Mouse (Mus musculus): ENCODE measurements around the gene Cd247.

Cd247 gene

GRCm38 (mm10) chr1:165874645-165875044 is 86.2 kb downstream of the Cd247 start:
- in situ Hi-C loops (cut with MboI; ENCODE audit: unreplicated experiment in 2 of 2) = no loop called here

- in situ Hi-C loops (cut with MboI; ENCODE audit: unreplicated experiment in 2 of 2) = no loop called here
Observed at GRCm38 (mm10) chr1:165875520-165876284, 87.2 kb downstream of the Cd247 start.

- in situ Hi-C loops (cut with MboI; ENCODE audit: unreplicated experiment in 2 of 2) = no loop called here
Observed at GRCm38 (mm10) chr1:165878751-165879150, 90.3 kb downstream of the Cd247 start.

- in situ Hi-C loops (cut with MboI; ENCODE audit: unreplicated experiment in 2 of 2) = loop anchor here in 1 of 2 experiments (5.0 kb wide), 1 partner anchor 40 kb away; no protein-coding TSS in a partner anchor
Observed at GRCm38 (mm10) chr1:165882146-165882900, 93.8 kb downstream of the Cd247 start.

DNA sequence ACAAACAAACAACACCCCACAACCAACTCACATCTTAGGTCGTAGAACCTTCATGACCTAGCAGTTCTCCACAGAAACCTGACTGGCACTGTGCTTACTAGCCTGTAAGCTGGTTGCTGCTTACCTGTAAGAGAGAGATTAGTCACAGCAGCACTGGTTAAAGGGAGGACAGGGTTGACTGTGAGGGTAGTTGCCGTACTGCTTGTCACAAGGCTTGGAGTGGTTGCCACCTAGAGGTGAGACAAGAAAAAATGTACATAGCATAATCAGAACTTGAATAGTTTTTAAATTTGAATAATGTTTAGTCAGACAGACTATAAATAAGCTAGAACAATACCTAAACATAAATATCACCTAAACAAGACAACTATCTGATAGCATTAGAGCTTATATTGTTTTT is 103.2 kb downstream of the Cd247 start:
- in situ Hi-C loops (cut with MboI; ENCODE audit: unreplicated experiment in 2 of 2) = no loop called here

DNA sequence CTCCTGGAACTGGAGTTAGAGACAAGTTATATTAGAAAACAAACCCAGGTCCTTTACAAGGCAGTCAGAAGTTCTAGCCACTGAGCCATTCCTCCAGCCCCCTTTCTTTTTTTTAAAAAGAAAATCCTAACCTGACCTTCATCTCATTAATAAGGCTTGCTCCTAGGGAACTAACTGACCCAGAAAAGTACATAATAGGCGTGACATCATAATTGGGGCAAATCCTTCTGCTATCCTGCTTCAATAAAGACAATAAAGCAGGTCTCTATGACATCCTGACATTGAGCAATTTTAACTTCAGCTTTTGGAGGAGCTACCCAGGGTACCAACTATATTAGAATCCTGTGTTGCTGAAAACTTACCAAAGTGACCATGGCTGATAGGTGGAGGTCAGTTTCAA is 115.1 kb downstream of the Cd247 start:
- in situ Hi-C loops (cut with MboI; ENCODE audit: unreplicated experiment in 2 of 2) = no loop called here

DNA sequence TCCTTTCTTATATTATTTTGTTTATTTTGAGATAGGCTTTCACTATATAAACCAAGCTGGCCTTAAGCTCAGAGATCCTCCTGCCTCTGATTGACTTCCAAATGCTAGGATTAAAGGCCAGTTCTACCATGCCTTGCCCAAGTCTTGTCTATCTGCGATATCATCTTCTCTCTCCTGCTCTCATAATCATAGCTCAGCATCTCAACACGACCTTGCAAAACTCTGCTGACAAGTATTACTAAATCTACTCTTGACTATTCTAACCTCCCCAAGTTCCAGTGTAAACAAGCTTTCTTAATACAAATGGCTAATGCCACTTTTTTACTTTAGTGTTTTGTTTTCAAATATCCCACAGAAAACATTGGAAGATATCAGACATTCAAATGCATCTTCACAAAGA is 119.7 kb downstream of the Cd247 start:
- in situ Hi-C loops (cut with MboI; ENCODE audit: unreplicated experiment in 2 of 2) = no loop called here

DNA sequence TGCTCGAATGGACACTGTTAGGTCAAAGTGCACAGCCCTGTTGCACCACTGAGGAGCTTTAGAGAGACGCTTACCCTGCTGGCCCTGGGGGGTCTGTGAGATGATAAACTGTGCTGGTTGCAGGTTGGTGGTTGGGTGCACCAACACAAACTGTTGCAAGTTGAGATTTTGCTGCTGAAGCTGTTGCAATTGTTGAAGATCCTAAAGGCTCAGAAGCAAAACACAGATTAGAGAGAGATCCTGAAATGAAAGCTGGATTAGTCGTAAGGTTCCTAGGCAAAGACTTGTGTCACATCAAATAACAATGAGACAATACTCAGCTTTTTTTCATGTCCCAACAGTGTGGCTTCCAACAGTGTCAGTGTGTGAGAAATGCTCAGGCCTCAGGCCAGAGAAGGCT is 120.3 kb downstream of the Cd247 start:
- in situ Hi-C loops (cut with MboI; ENCODE audit: unreplicated experiment in 2 of 2) = no loop called here

DNA sequence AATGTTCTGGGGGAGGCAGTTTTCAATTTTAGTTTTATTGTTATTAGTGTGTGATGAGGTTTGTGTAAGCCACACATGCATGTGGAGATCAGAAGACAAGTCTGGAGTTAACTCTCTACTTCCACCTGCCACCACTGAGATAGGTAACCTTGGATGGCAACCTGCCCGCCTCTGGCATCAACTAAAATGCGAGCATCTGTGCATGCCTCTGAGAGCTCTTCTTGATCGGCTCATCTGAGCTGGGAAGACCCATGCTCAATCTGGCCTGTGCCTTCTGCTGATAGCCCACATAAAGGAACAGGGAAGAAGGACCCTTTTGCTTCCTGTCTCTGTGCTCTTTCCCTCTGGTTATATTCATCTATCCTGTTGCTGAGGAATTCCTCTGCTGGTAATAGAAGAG is 121.0 kb downstream of the Cd247 start:
- in situ Hi-C loops (cut with MboI; ENCODE audit: unreplicated experiment in 2 of 2) = no loop called here

GRCm38 (mm10) chr1:165913720-165914415 is 125.4 kb downstream of the Cd247 start:
- in situ Hi-C loops (cut with MboI; ENCODE audit: unreplicated experiment in 2 of 2) = no loop called here

DNA sequence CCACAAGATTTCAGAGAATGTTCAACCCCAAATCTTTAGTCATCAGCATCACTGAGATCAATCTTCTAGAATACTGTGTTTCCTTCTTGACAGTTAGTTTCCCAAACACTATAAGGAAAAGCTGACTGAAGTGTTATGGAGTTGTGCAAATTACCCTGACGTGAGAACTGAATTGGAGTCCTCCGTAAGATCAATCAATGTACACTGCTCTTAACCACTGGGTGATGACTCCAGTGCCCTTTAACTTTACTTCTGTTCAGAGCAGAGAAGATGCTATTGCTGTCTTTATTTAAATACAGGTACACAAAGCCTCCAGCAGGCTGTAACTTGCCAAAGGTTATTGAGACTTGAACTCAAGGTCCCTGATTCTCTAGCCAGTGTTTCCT is 125.9 kb downstream of the Cd247 start:
- in situ Hi-C loops (cut with MboI; ENCODE audit: unreplicated experiment in 2 of 2) = no loop called here

DNA sequence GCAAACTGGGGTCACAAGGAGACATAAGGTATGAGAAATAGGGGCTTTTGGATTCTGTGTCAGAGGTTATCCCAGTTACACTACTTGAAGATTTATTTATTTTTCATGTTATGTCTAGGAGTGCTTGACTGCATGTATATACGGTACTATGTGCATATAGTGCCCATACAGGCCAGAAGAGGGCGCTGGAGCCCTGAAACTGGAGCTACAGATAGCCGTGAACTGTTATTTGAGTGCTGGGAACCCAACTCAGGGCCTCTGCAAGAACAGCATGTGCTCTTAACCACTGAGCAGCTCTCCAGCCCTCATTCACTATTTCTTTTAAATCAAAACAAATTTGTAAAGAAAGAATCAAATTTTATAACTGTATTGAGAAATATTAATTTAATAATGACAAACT is 132.5 kb downstream of the Cd247 start:
- in situ Hi-C loops (cut with MboI; ENCODE audit: unreplicated experiment in 2 of 2) = loop anchor here in 1 of 2 experiments (5.0 kb wide), 1 partner anchor 39 kb away; no protein-coding TSS in a partner anchor

DNA sequence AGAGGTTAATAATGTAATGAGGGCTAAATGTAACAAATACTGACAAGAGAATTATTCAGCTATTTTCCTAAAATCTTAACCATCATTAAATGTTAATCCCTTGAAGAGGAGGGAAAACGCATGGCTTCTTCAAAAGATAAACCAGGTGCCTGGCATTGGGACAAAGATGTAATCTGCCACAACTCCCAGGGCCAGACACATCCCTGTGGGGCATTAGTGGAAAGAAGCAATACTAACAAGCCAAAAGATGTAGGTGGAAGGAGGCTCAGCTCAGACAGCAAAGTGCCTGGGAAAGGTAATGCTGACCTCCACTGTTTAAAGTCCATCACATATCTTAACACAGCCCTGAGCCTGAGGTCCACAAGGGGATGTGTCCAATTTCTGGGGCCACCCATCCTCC is 134.0 kb downstream of the Cd247 start:
- in situ Hi-C loops (cut with MboI; ENCODE audit: unreplicated experiment in 2 of 2) = loop anchor here in 1 of 2 experiments (5.0 kb wide), 1 partner anchor 40 kb away; no protein-coding TSS in a partner anchor

GRCm38 (mm10) chr1:165925207-165925606 is 136.7 kb downstream of the Cd247 start:
- in situ Hi-C loops (cut with MboI; ENCODE audit: unreplicated experiment in 2 of 2) = no loop called here
